Mouse (Mus musculus) E14TG2a.4 (cell line): Measurements from ENCODE around the gene Ercc8.

Source experiments
- CTCF ChIP-seq: conservative IDR thresholded peaks from 2 replicates; pipeline ENCODE4 v1.5.1; 2014; ENCODE audit warnings: low read length
- POU5F1 ChIP-seq: IDR thresholded peaks from 2 replicates; pipeline ENCODE4 v1.6.1; 2014; ENCODE audit warnings: low read length, borderline replicate concordance

GRCm38 (mm10) chr13:108124096-108124495, 34.4 kb upstream of the Ercc8 start:
- TF ChIP-seq CTCF, result no peak
- TF ChIP-seq POU5F1, result no peak
